Mouse (Mus musculus): ENCODE measurements around the gene Ugt1a6a.

Ugt1a6a gene

GRCm38 (mm10) chr1:88228121-88228520, 93.5 kb downstream of the Ugt1a6a start:
- no peak for DNase-seq (ENCODE audit: extremely low spot score)

GRCm38 (mm10) chr1:88229566-88229965, 95.0 kb downstream of the Ugt1a6a start:
- no peak for DNase-seq (ENCODE audit: extremely low spot score)

- no peak for DNase-seq (ENCODE audit: extremely low spot score)
Measured at GRCm38 (mm10) chr1:88229986-88230385, 95.4 kb downstream of the Ugt1a6a start.

- no peak for DNase-seq (ENCODE audit: extremely low spot score)
Measured at GRCm38 (mm10) chr1:88230421-88230820, 95.8 kb downstream of the Ugt1a6a start.

- DNase-seq (ENCODE audit: extremely low spot score): no peak
Measured at GRCm38 (mm10) chr1:88230981-88231802, 96.6 kb downstream of the Ugt1a6a start.

GRCm38 (mm10) chr1:88231803-88232499, 97.3 kb downstream of the Ugt1a6a start:
- no peak for DNase-seq (ENCODE audit: extremely low spot score)

- no peak for DNase-seq (ENCODE audit: extremely low spot score)
Measured at GRCm38 (mm10) chr1:88232664-88233380, 98.2 kb downstream of the Ugt1a6a start.

GRCm38 (mm10) chr1:88233421-88234247, 99.0 kb downstream of the Ugt1a6a start:
- DNase-seq (ENCODE audit: extremely low spot score): no peak

GRCm38 (mm10) chr1:88234248-88234610, 99.6 kb downstream of the Ugt1a6a start:
- no peak for DNase-seq (ENCODE audit: extremely low spot score)

- DNase-seq (ENCODE audit: extremely low spot score): no peak
Measured at GRCm38 (mm10) chr1:88234646-88235045, 100.0 kb downstream of the Ugt1a6a start.

- no peak for DNase-seq (ENCODE audit: extremely low spot score)
Measured at GRCm38 (mm10) chr1:88235046-88235893, 100.7 kb downstream of the Ugt1a6a start.

- no peak for DNase-seq (ENCODE audit: extremely low spot score)
Measured at GRCm38 (mm10) chr1:88235894-88236415, 101.3 kb downstream of the Ugt1a6a start.

GRCm38 (mm10) chr1:88237311-88237710, 102.7 kb downstream of the Ugt1a6a start:
- no peak for DNase-seq (ENCODE audit: extremely low spot score)

GRCm38 (mm10) chr1:88238771-88239170, 104.2 kb downstream of the Ugt1a6a start:
- no peak for DNase-seq (ENCODE audit: extremely low spot score)

- no peak for DNase-seq (ENCODE audit: extremely low spot score)
Measured at GRCm38 (mm10) chr1:88240072-88240471, 105.5 kb downstream of the Ugt1a6a start.

GRCm38 (mm10) chr1:88240579-88240978, 106.0 kb downstream of the Ugt1a6a start:
- no peak for DNase-seq (ENCODE audit: extremely low spot score)

GRCm38 (mm10) chr1:88243861-88244260, 109.3 kb downstream of the Ugt1a6a start:
- DNase-seq (ENCODE audit: extremely low spot score): no peak

GRCm38 (mm10) chr1:88245881-88246280, 111.3 kb downstream of the Ugt1a6a start:
- DNase-seq (ENCODE audit: extremely low spot score): no peak

- no peak for DNase-seq (ENCODE audit: extremely low spot score)
Measured at GRCm38 (mm10) chr1:88246386-88246785, 111.8 kb downstream of the Ugt1a6a start.

GRCm38 (mm10) chr1:88247660-88248059, 113.1 kb downstream of the Ugt1a6a start:
- DNase-seq (ENCODE audit: extremely low spot score): no peak

Measured in embryo, embryonic 9.5 days (tissue).